Mouse (Mus musculus) lung, postnatal 0 days (tissue): ENCODE measurements around the gene Shisa8.

Experiments used
- CTCF ChIP-seq: IDR thresholded peaks from 2 replicates; pipeline ENCODE4 v1.5.1; 2016; ENCODE audit warnings: antibody characterized with exemption, mild to moderate bottlenecking
- EP300 ChIP-seq: IDR thresholded peaks from 2 replicates; pipeline ENCODE4 v1.6.1; 2016; ENCODE audit warnings: antibody characterized with exemption, mild to moderate bottlenecking, control low read depth

DNA sequence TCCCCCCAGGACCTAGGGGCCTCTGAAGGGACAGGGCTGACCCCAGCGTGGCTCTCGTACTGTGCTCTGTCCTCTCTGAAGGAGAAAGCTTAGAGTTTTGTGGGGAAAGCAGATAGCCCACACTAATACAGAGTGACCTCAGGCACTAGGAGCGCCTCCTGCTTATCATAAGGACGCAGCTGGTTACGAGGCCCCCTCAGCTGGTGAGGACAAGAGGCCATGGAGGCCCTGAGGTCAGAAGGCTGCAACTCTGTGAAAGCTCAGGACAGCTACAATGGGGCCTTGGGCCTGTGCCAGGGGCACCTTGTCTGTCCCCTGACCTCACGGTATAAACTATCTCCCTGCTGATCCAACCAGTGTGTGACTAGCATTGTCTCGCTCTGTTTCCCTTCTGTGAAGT lies 28.4 kb downstream of the Shisa8 start:
- TF ChIP-seq CTCF (no peak), EP300 (no peak)
